Mouse (Mus musculus) lung, adult 2 months (tissue): ENCODE measurements around the gene Ppp6r2.

Source experiments
- CTCF ChIP-seq: fragments of 200-500 bp; IDR thresholded peaks from 2 replicates; pipeline ENCODE4 v1.5.1; 2011; ENCODE audit warnings: mild to moderate bottlenecking, low read length, control low read depth; ENCODE audit not compliant: insufficient read depth
- POLR2A ChIP-seq: fragments of 200-500 bp; IDR thresholded peaks from 2 replicates; pipeline ENCODE4 v1.6.1; 2011; ENCODE audit warnings: low read depth, mild to moderate bottlenecking, control low read depth, low read length, borderline replicate concordance; ENCODE audit errors: extremely low read depth

- no peak for TF ChIP-seq CTCF
- TF ChIP-seq POLR2A = no peak
These were observed 86.3 kb downstream of the Ppp6r2 start for GRCm38 (mm10) chr15:89297695-89298094.
